Mouse (Mus musculus) frontal cortex, postnatal 14 days (tissue): ENCODE data around the gene Klf8.

Experiments used
- DNase-seq, 2 experiments: peaks; one replicate each; pipeline ENCODE4 v3.0.0; 2022; ENCODE audit warnings: low spot score in 2 of 2

Klf8 gene

GRCm38 (mm10) chrX:153439573-153439972, 202.3 kb downstream of the Klf8 start:
- DNase-seq = no peak

- no peak for DNase-seq
Measured at GRCm38 (mm10) chrX:153440018-153440417, 202.8 kb downstream of the Klf8 start.
